Mouse (Mus musculus) erythroblast, embryonic 14.5 days (primary cell): ENCODE data around the gene Slc45a3. TPM values are rescaled to one million over a fixed set of nuclear protein-coding genes. Genes with fewer than 3 reads are reported as not detected.

Experiments used
- H3K27me3 ChIP-seq: 2 replicates; pipeline ENCODE4 v1.6.1; 2012; ENCODE audit warnings: inconsistent platforms; ENCODE audit not compliant: control insufficient read depth
- H3K36me3 ChIP-seq: 2 replicates; pipeline ENCODE4 v1.6.1; 2012; ENCODE audit warnings: mild to moderate bottlenecking, inconsistent platforms; ENCODE audit not compliant: control insufficient read depth
- H3K4me1 ChIP-seq: 2 replicates; pipeline ENCODE4 v1.6.1; 2012; ENCODE audit warnings: inconsistent platforms; ENCODE audit not compliant: control insufficient read depth
- H3K4me3 ChIP-seq: replicated peaks from 2 replicates; pipeline ENCODE3; 2012; ENCODE audit warnings: moderate library complexity, mild to moderate bottlenecking, inconsistent platforms
- H3K9me3 ChIP-seq: 2 replicates; pipeline ENCODE4 v1.6.1; 2012; ENCODE audit warnings: low read length, inconsistent platforms, mixed read lengths; ENCODE audit not compliant: control insufficient read depth
- GATA1 ChIP-seq: IDR thresholded peaks from 2 replicates; pipeline ENCODE4 v1.6.1; 2012; ENCODE audit warnings: low read length, inconsistent platforms, mixed read lengths
- TAL1 ChIP-seq: IDR thresholded peaks from 3 replicates; pipeline ENCODE4 v1.6.1; 2012; ENCODE audit warnings: low read length, inconsistent platforms, mixed read lengths
- polyA plus RNA-seq: library from polyadenylated mRNA; stranded (reverse); fragments of >175 nt; gene quantifications from 2 replicates; pipeline ENCODE4 v1.2.3, GENCODE M21; 2012

Gene Slc45a3
- polyA plus RNA-seq, 1 experiment: 0.02 TPM

DNA sequence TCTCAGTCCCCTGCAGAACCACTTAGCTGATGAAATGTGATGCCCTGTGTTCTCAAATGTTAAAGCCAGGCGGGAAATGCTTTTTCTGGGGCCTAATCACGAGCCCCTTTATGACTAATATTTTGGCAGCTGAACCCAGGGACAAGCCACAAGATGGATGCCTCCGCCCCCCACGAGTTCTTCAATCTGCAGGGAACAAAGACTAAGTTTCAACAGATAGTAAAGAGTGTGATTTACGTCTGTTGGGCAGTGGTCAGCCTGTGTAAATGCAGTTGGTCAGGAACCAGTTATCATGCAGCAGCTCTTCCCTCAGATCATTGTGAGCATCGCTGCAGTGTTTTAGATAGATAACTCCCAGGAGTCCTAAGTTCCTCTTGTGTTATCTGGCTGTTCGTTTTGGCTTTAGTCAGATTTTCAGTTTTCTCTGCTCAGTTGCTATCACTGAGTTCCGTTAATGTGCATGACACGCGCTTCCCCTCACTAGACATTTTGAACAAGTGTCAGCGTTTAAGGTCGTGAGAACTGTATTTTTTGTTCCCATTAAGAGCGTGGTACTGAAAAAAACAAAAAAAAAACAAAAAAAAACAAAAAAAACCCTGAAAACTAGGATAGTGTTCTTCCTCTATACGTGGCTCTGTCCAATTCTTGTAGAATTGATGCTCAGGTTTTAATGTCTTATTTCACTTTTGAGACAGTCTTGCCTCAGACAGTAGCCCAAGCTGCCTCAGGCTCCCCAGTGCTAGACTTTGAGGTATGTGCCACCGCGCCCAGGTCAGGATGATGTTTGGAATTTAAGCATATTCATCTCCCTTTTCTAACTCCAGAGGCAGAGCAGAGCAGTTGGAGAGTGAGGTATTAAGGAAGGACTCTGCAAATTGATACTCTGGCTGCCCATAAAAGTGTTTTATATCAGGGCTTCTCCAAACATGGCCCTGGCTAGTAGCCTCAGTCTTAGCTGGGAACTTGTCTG, 19.9 kb upstream of the Slc45a3 start:
- Histone ChIP-seq H3K4me1 (peaks cover 9% of the 10 kb centered on the region), H3K4me3 (no peak overlapping the region), H3K27me3 (no peaks in the 10 kb centered on the region), H3K9me3 (no peaks in the 10 kb centered on the region), H3K36me3 (peaks cover 11% of the 10 kb centered on the region)
- TF ChIP-seq GATA1: no peak
- no peak for TF ChIP-seq TAL1

DNA sequence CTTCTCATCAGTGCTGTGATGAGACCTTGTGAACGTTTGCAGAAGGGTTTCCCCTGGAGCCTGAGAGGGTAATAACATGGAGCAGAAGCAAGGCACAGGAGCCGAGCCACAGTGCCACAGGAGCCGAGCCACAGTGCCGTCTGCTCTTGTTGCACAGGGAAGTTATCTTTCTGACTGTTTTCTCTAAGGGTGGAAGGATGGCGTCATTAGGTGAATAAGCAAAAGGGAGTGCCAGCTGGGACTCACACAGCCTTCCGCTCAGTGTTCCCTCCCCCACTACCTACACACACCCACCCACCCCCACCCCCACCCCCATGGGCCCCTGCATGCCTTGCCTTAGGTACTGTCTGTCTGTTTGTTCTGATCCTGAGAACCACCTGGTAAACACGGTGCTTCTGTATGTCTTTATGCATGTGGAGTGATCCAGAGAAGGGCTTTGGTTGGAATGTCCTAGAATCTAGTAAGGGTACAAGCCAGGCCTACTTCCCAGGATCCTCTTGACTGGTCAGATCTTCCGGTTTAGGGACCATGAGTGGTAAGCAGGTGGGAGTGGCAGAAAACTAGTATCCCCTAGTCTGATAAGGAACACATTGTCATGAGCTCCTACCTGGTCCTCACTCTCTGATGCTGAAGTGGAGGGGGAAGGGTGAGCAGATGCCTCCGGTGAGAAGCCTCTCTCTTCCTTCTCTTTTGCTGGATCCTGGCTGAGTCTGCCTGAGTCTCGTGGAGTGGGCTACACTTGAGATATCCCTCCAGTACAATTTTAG, 16.9 kb upstream of the Slc45a3 start:
- TF ChIP-seq GATA1 (no peak), TAL1 (no peak)
- Histone ChIP-seq H3K27me3 (no peaks in the 10 kb centered on the region), H3K4me1 (peaks cover 9% of the 10 kb centered on the region), H3K4me3 (no peak overlapping the region), H3K9me3 (no peaks in the 10 kb centered on the region), H3K36me3 (no peaks in the 10 kb centered on the region)

DNA sequence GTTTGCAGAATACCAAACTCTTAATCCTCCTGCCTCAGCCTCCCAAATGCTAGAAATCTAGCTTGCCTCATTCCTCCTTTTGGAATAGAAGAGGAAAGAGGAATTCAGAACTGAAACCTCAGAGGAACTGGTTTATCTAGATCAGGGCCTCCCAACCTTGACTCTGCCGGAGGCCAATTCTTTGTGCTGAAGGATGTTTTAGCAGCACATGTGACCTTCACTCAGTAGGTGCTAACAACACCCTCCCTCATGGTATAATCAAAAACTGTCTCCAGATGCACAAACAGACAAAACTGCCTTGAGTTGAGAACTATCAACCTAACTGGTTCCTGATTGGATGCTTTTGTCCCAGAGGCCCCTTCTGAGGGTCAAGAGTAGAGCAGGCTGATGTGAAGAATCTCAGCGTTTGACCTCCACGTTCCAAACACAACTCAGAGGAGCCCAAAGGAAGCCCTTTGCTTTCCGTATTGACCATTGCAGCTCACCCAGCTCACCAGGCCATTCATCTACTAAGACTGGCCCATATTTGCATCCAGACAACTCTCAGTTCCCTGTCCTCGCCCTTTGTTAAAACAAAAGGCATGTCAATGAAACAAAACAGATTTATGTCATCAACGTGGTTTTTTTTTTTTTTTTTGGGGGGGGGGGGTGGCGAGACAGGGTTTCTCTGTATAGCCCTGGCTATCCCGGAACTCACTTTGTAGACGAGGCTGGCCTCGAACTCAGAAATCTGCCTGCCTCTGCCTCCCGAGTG, 16.1 kb upstream of the Slc45a3 start:
- no peaks in the 10 kb centered on the region for H3K27me3 ChIP-seq
- peaks cover 7% of the 10 kb centered on the region for H3K4me1 ChIP-seq
- no peaks in the 10 kb centered on the region for H3K9me3 ChIP-seq
- TF ChIP-seq TAL1: no peak
- no peak for TF ChIP-seq GATA1
- no peaks in the 10 kb centered on the region for H3K36me3 ChIP-seq
- H3K4me3 ChIP-seq: no peak overlapping the region

DNA sequence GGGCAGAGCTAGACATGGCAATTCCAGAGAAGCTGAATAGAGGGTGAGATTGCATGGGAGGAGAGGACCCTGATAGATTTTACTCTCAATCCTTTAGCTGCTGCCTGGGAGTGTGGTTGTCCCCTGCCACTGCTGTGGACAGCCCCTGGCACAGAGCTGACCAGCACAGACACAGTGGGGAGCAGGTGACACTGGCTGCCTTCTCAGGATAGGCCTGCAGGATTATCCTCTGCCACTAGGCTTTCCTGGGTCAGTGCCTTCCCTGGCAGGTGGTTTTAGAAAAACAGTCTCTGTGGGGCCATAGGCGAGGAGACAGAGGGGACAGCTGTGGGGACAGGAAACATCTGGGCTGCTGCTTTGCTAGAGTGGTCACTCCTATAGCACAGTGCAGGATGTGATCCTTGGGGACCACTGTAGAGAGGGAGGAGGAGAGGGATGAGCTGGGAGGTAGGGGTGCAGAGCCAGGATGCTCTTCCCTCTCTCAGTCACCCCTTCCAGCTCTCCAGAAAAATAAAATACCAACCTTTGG, 14.7 kb upstream of the Slc45a3 start:
- Histone ChIP-seq H3K4me3 (no peak overlapping the region), H3K4me1 (peaks cover 4% of the 10 kb centered on the region), H3K27me3 (no peaks in the 10 kb centered on the region), H3K9me3 (no peaks in the 10 kb centered on the region), H3K36me3 (no peaks in the 10 kb centered on the region)
- TF ChIP-seq TAL1: no peak
- no peak for TF ChIP-seq GATA1

DNA sequence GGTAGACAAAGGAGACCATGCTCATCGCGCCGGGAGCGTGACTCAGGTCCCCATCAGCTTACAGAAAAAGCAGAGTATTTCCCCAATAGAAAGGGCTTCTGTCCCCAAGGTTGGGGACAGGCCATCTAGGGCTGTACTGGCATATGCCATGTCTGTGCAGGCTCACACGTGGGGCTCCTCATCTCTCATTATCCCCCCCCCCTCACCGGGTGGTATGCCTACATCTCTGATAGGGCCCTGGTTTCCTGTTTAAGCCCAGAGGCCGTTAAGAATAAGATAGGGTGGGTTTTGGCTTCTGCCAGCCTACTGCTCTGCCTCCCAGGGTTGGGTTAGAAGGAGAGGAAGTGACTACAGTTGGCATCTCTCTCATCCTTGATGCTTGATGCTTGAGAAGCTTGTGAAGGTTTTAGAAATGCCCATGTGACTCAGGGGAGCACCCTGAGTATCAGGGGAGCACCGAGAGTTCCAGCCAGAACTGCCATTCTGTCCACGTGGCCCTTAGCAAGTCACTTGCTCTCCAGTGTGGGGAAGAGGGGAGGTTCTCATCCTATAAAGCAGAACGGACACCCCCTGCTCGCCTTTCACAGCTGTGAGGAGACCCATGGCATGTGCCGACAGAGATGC, 8.4 kb upstream of the Slc45a3 start:
- H3K9me3 ChIP-seq: no peaks in the 10 kb centered on the region
- no peak overlapping the region for H3K4me3 ChIP-seq
- no peak for TF ChIP-seq TAL1
- TF ChIP-seq GATA1: no peak
- no peaks in the 10 kb centered on the region for H3K4me1 ChIP-seq
- H3K36me3 ChIP-seq: no peaks in the 10 kb centered on the region
- H3K27me3 ChIP-seq: no peaks in the 10 kb centered on the region

DNA sequence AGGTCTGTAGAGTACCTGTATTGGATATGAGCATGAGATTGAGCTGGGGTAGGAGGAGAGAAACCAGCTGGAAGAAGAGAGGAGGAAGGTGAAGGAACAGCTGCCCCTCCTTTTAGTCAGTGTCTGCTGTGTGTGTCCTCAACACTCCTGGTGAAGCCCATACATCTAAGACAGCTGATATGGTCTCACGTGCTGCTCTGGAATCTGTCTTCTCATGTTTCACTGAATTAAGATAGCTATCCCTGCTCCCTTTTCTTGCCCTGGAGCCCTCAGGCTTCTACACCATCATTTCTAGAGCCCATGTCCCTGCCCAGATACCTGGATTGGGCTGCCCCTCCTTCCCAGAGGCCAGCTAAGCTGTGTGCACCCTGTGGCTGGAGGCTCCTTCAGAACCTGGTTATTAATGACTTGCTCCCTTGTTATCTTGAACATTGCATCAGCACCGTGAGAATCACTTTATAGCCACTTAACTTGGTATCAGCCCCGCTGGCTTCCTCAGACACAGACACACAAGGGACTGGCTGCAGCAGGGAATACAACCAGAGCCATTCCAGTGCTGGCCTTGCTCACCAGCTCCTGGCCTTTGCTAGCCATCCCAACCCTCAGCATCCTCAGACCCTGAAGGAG, 7.5 kb upstream of the Slc45a3 start:
- no peaks in the 10 kb centered on the region for H3K36me3 ChIP-seq
- peaks cover 6% of the 10 kb centered on the region for H3K27me3 ChIP-seq
- no peaks in the 10 kb centered on the region for H3K9me3 ChIP-seq
- H3K4me3 ChIP-seq: no peak overlapping the region
- TF ChIP-seq GATA1: no peak
- TF ChIP-seq TAL1: no peak
- H3K4me1 ChIP-seq: no peaks in the 10 kb centered on the region

DNA sequence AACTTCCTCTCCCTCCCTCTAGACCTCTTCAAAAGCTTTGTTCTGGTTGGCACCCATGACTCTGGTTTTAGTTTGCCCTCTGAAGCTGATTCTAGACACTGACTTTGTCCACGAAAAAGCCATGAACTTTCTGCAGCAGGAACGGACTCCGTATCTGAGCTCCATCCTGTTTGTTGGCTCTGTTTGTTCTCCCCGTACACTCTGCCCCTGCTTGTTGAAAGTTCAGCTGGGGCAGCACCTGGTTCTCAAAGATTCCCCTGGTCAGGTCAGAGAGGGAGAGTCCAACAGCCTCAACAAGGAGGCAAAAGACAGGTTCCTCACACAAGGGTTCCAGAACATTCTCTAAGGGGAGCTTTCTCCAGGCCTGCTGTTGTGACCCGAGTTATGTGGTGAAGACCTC, 5.4 kb upstream of the Slc45a3 start:
- H3K36me3 ChIP-seq: no peaks in the 10 kb centered on the region
- no peaks in the 10 kb centered on the region for H3K9me3 ChIP-seq
- no peak for TF ChIP-seq TAL1
- no peak for TF ChIP-seq GATA1
- H3K4me1 ChIP-seq: no peaks in the 10 kb centered on the region
- no peak overlapping the region for H3K4me3 ChIP-seq
- peaks cover 28% of the 10 kb centered on the region for H3K27me3 ChIP-seq

DNA sequence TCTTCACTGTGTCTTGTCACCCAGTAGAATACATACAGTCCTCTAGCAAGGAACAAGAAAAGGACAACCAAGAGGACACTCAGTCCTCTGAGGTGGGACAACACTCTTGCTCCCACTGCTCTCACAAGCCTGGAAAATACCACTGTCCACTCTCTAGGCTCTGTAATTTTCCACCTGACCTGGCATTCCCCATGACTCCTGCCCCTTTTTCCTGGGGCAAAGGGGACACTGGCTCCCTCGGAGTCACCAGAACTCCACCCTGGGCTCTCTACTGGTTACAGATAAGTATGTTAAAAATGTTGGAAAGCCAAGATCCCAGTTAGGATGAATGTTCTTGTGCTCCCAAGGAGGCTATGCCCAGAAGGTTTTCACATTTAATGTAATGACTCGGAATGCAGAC, 1.8 kb upstream of the Slc45a3 start:
- Histone ChIP-seq H3K27me3 (peaks cover 60% of the 10 kb centered on the region), H3K4me3 (no peak overlapping the region), H3K36me3 (no peaks in the 10 kb centered on the region), H3K9me3 (no peaks in the 10 kb centered on the region; the same call in 1 of the 2 replicates), H3K4me1 (peaks cover 4% of the 10 kb centered on the region)
- TF ChIP-seq GATA1: no peak
- no peak for TF ChIP-seq TAL1
